Mouse (Mus musculus): Measurements from ENCODE around the gene Arhgef12. TPM values are rescaled to one million over a fixed set of nuclear protein-coding genes. Genes with fewer than 3 reads are reported as not detected.

Gene Arhgef12
- polyA plus RNA-seq, 1 experiment from 2014 or later = 11.5 TPM

GRCm38 (mm10) chr9:42964366-42964765 is 142.7 kb downstream of the Arhgef12 start:
- 88% methylated on average over 12 of the region's 12 CpGs for WGBS
- H3K4me1 ChIP-seq (ENCODE audit: control insufficient read depth, insufficient read depth, low read length) = no peaks in the 10 kb centered on the region
- no peak overlapping the region for H3K27ac ChIP-seq (replicated peaks; ENCODE audit: low read depth, low read length)
- H3K4me2 ChIP-seq (ENCODE audit: low read depth, severe bottlenecking) = no peak overlapping the region
- H3K27me3 ChIP-seq (ENCODE audit: control insufficient read depth, insufficient read depth, low read length) = no peaks in the 10 kb centered on the region
- ATAC-seq (ENCODE audit: insufficient number of reproducible peaks, low FRiP score, low TSS enrichment, low read depth) (no peak), DNase-seq (ENCODE audit: low spot score) (no peak)
- H3K36me3 ChIP-seq (ENCODE audit: control insufficient read depth, insufficient read depth, low read length) = peaks cover 7% of the 10 kb centered on the region
- no peaks in the 10 kb centered on the region for H3K9me3 ChIP-seq (ENCODE audit: control insufficient read depth, low read length)
- no peak overlapping the region for H3K9ac ChIP-seq (ENCODE audit: low read length)
- H3K4me3 ChIP-seq (ENCODE audit: low read depth, low read length) = no peak overlapping the region

GRCm38 (mm10) chr9:42962506-42962905 is 144.5 kb downstream of the Arhgef12 start:
- Histone ChIP-seq H3K9ac (ENCODE audit: low read length) (no peak overlapping the region), H3K9me3 (ENCODE audit: control insufficient read depth, low read length) (no peaks in the 10 kb centered on the region), H3K36me3 (ENCODE audit: control insufficient read depth, insufficient read depth, low read length) (peaks cover 4% of the 10 kb centered on the region; the same call in 1 of the 2 replicates), H3K4me1 (ENCODE audit: control insufficient read depth, insufficient read depth, low read length) (no peaks in the 10 kb centered on the region), H3K27ac (replicated peaks; ENCODE audit: low read depth, low read length) (no peak overlapping the region), H3K27me3 (ENCODE audit: control insufficient read depth, insufficient read depth, low read length) (no peaks in the 10 kb centered on the region), H3K4me2 (ENCODE audit: low read depth, severe bottlenecking) (no peak overlapping the region), H3K4me3 (ENCODE audit: low read depth, low read length) (no peak overlapping the region)
- ATAC-seq (ENCODE audit: insufficient number of reproducible peaks, low FRiP score, low TSS enrichment, low read depth) = no peak
- DNase-seq (ENCODE audit: low spot score) = no peak
- WGBS = 82% methylated on average over 6 of the region's 6 CpGs

- no peak overlapping the region for H3K4me3 ChIP-seq (ENCODE audit: low read depth, low read length)
- no peak overlapping the region for H3K27ac ChIP-seq (replicated peaks; ENCODE audit: low read depth, low read length)
- DNase-seq (ENCODE audit: low spot score) = no peak
- H3K9ac ChIP-seq (ENCODE audit: low read length) = no peak overlapping the region
- WGBS = 77% methylated on average over 7 of the region's 7 CpGs
- no peaks in the 10 kb centered on the region for H3K27me3 ChIP-seq (ENCODE audit: control insufficient read depth, insufficient read depth, low read length)
- no peak for ATAC-seq (ENCODE audit: insufficient number of reproducible peaks, low FRiP score, low TSS enrichment, low read depth)
- H3K4me1 ChIP-seq (ENCODE audit: control insufficient read depth, insufficient read depth, low read length) = no peaks in the 10 kb centered on the region
- no peak overlapping the region for H3K4me2 ChIP-seq (ENCODE audit: low read depth, severe bottlenecking)
- no peaks in the 10 kb centered on the region for H3K9me3 ChIP-seq (ENCODE audit: control insufficient read depth, low read length)
- no peaks in the 10 kb centered on the region for H3K36me3 ChIP-seq (ENCODE audit: control insufficient read depth, insufficient read depth, low read length)
Measured at GRCm38 (mm10) chr9:42958401-42958800, 148.6 kb downstream of the Arhgef12 start.

GRCm38 (mm10) chr9:42948381-42948780 is 158.7 kb downstream of the Arhgef12 start:
- Histone ChIP-seq H3K9ac (ENCODE audit: low read length) (no peak overlapping the region), H3K4me2 (ENCODE audit: low read depth, severe bottlenecking) (no peak overlapping the region), H3K36me3 (ENCODE audit: control insufficient read depth, insufficient read depth, low read length) (no peaks in the 10 kb centered on the region), H3K4me1 (ENCODE audit: control insufficient read depth, insufficient read depth, low read length) (peaks cover under 1% of the 10 kb centered on the region), H3K27me3 (ENCODE audit: control insufficient read depth, insufficient read depth, low read length) (peaks cover 3% of the 10 kb centered on the region; the same call in 1 of the 2 replicates), H3K9me3 (ENCODE audit: control insufficient read depth, low read length) (no peaks in the 10 kb centered on the region), H3K27ac (replicated peaks; ENCODE audit: low read depth, low read length) (no peak overlapping the region), H3K4me3 (ENCODE audit: low read depth, low read length) (no peak overlapping the region)
- ATAC-seq (ENCODE audit: insufficient number of reproducible peaks, low FRiP score, low TSS enrichment, low read depth) (no peak), DNase-seq (ENCODE audit: low spot score) (no peak)
- 58% methylated on average over 1 of the region's 1 CpGs for WGBS

GRCm38 (mm10) chr9:42945174-42945573 is 161.9 kb downstream of the Arhgef12 start:
- Histone ChIP-seq H3K4me3 (ENCODE audit: low read depth, low read length) (no peak overlapping the region), H3K27me3 (ENCODE audit: control insufficient read depth, insufficient read depth, low read length) (peaks cover 10% of the 10 kb centered on the region; the same call in 1 of the 2 replicates), H3K36me3 (ENCODE audit: control insufficient read depth, insufficient read depth, low read length) (no peaks in the 10 kb centered on the region), H3K9ac (ENCODE audit: low read length) (no peak overlapping the region), H3K27ac (replicated peaks; ENCODE audit: low read depth, low read length) (no peak overlapping the region), H3K4me2 (ENCODE audit: low read depth, severe bottlenecking) (no peak overlapping the region), H3K9me3 (ENCODE audit: control insufficient read depth, low read length) (no peaks in the 10 kb centered on the region), H3K4me1 (ENCODE audit: control insufficient read depth, insufficient read depth, low read length) (peaks cover 11% of the 10 kb centered on the region)
- WGBS = 67% methylated on average over 7 of the region's 7 CpGs
- ATAC-seq (ENCODE audit: insufficient number of reproducible peaks, low FRiP score, low TSS enrichment, low read depth) = no peak
- no peak for DNase-seq (ENCODE audit: low spot score)

- Histone ChIP-seq H3K4me2 (ENCODE audit: low read depth, severe bottlenecking) (peak overlapping the region; percentile 100), H3K4me3 (ENCODE audit: low read depth, low read length) (peak overlapping the region; percentile 68), H3K9ac (ENCODE audit: low read length) (peak overlapping the region; percentile 55; the same call in 1 of the 2 replicates), H3K4me1 (ENCODE audit: control insufficient read depth, insufficient read depth, low read length) (peaks cover 11% of the 10 kb centered on the region), H3K27ac (replicated peaks; ENCODE audit: low read depth, low read length) (no peak overlapping the region), H3K9me3 (ENCODE audit: control insufficient read depth, low read length) (no peaks in the 10 kb centered on the region), H3K27me3 (ENCODE audit: control insufficient read depth, insufficient read depth, low read length) (peaks cover 10% of the 10 kb centered on the region; the same call in 1 of the 2 replicates), H3K36me3 (ENCODE audit: control insufficient read depth, insufficient read depth, low read length) (no peaks in the 10 kb centered on the region)
- WGBS = under 1% methylated on average over 51 of the region's 52 CpGs
- peak; percentile 91 for ATAC-seq (ENCODE audit: insufficient number of reproducible peaks, low FRiP score, low TSS enrichment, low read depth)
- DNase-seq (ENCODE audit: low spot score) = peak; percentile 95
Measured at GRCm38 (mm10) chr9:42944536-42945006, 162.5 kb downstream of the Arhgef12 start.

GRCm38 (mm10) chr9:42943781-42944535 is 163.1 kb downstream of the Arhgef12 start, which contains the start of gene Grik4:
TSS of gene Grik4 (minus strand) at chr9:42944493.
- Histone ChIP-seq H3K9me3 (ENCODE audit: control insufficient read depth, low read length) (no peaks in the 10 kb centered on the region), H3K4me1 (ENCODE audit: control insufficient read depth, insufficient read depth, low read length) (peaks cover 11% of the 10 kb centered on the region), H3K27me3 (ENCODE audit: control insufficient read depth, insufficient read depth, low read length) (peaks cover 10% of the 10 kb centered on the region; the same call in 1 of the 2 replicates), H3K4me3 (ENCODE audit: low read depth, low read length) (peak within 1 kb of the TSS; percentile 68), H3K36me3 (ENCODE audit: control insufficient read depth, insufficient read depth, low read length) (no peaks in the 10 kb centered on the region), H3K27ac (replicated peaks; ENCODE audit: low read depth, low read length) (no peak within 1 kb of the TSS), H3K4me2 (ENCODE audit: low read depth, severe bottlenecking) (peak within 1 kb of the TSS; percentile 100), H3K9ac (ENCODE audit: low read length) (peak within 1 kb of the TSS; percentile 74)
- DNase-seq (ENCODE audit: low spot score) (peak; percentile 58), ATAC-seq (ENCODE audit: insufficient number of reproducible peaks, low FRiP score, low TSS enrichment, low read depth) (no peak; the same call in 1 of the 2 replicates)
- under 1% methylated on average over 59 of the region's 68 CpGs for WGBS

GRCm38 (mm10) chr9:42943057-42943529 is 163.9 kb downstream of the Arhgef12 start:
- 2% methylated on average over 9 of the region's 9 CpGs for WGBS
- peaks cover 10% of the 10 kb centered on the region; the same call in 1 of the 2 replicates for H3K27me3 ChIP-seq (ENCODE audit: control insufficient read depth, insufficient read depth, low read length)
- no peaks in the 10 kb centered on the region for H3K36me3 ChIP-seq (ENCODE audit: control insufficient read depth, insufficient read depth, low read length)
- H3K9me3 ChIP-seq (ENCODE audit: control insufficient read depth, low read length) = no peaks in the 10 kb centered on the region
- peak; percentile 49 for DNase-seq (ENCODE audit: low spot score)
- peak overlapping the region; percentile 100 for H3K4me2 ChIP-seq (ENCODE audit: low read depth, severe bottlenecking)
- peak overlapping the region; percentile 7; the same call in 1 of the 2 replicates for H3K9ac ChIP-seq (ENCODE audit: low read length)
- H3K27ac ChIP-seq (replicated peaks; ENCODE audit: low read depth, low read length) = no peak overlapping the region
- H3K4me3 ChIP-seq (ENCODE audit: low read depth, low read length) = peak overlapping the region; percentile 68
- ATAC-seq (ENCODE audit: insufficient number of reproducible peaks, low FRiP score, low TSS enrichment, low read depth) = no peak
- H3K4me1 ChIP-seq (ENCODE audit: control insufficient read depth, insufficient read depth, low read length) = peaks cover 11% of the 10 kb centered on the region

All from limb, embryonic 11.5 days (tissue).